Mouse (Mus musculus) brain, embryonic 14.5 days (tissue): ENCODE data around the gene Rnf26.

Experiments used
- CTCF ChIP-seq: fragments of 200-500 bp; IDR thresholded peaks from 2 replicates; pipeline ENCODE4 v1.5.1; 2012; ENCODE audit warnings: inconsistent platforms, mild to moderate bottlenecking, moderate library complexity, borderline replicate concordance; ENCODE audit not compliant: insufficient read depth, insufficient read length; ENCODE audit errors: extremely low read depth
- POLR2A ChIP-seq: fragments of 200-500 bp; IDR thresholded peaks from 2 replicates; pipeline ENCODE4 v1.6.1; 2012; ENCODE audit warnings: mild to moderate bottlenecking, inconsistent platforms, borderline replicate concordance; ENCODE audit not compliant: poor library complexity, insufficient read depth, insufficient read length, severe bottlenecking; ENCODE audit errors: extremely low read depth

DNA sequence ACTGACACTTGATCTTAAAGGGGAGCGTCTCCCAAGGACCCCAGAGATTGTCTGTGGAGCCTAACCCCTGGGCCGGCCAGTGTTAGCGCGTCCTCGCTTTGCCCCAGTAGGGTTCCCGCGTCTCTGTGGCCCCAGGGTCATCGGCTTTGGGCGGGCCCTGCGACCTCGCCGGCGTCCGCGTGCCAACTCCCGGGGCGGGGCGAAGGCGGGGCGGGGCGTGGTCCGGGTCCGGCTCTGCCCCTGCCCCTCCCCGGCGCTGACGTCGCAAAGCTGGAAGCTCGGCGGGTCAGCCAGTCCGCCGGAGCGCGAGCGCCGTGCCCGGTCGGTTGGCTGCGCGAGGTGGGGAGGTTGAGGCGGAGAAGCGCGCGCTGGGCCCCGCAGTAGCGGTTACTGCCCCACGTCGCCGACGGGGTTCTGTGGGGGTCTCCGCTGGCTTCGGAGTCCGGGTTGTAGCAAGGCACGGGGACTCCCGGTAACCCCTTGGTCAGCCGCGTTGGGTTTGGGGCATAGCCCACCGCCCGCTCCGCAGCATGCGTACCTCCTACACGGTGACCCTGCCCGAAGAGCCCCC lies 28.6 kb downstream of the Rnf26 start:
- TF ChIP-seq CTCF = no peak
- TF ChIP-seq POLR2A = peak; percentile 47; the same call in 1 of the 2 replicates
